Mouse (Mus musculus): ENCODE data around the gene Aldh18a1.

DNA sequence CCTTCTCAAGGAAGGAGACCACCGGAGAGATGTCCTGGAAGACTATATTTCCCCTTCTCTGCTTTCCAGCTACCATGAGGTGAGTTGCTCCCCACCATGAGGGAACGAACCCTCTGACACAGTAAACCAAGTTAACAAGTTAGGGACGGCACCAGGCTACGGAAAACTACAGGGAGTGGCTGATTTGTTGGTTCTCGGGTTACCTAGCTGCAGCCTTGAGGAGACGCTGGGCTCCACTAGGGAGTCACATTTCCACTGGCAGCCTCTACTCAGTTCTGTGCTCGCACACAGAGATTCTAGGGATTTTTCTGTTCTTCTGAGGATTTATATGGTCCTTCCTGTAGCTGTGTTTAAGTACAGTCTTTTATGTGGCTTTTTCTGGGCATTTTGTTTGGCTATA lies 32.2 kb downstream of the Aldh18a1 start:
- TF ChIP-seq GATA1 (IDR thresholded peaks at IDR 0.05; ENCODE audit: borderline replicate concordance, low read length) = no peak
- TF ChIP-seq FLI1 (IDR thresholded peaks at IDR 0.05; ENCODE audit: low read length) = no peak
